Mouse (Mus musculus) embryonic fibroblast, embryonic 13.5 days (primary cell): ENCODE measurements around the gene Map3k20.

Experiments
- CTCF ChIP-seq: IDR thresholded peaks from 2 replicates; pipeline ENCODE4 v1.5.1; 2011; ENCODE audit warnings: mild to moderate bottlenecking, control low read depth, low read length, moderate library complexity, borderline replicate concordance; ENCODE audit not compliant: insufficient read depth
- POLR2A ChIP-seq: IDR thresholded peaks from 2 replicates; pipeline ENCODE4 v1.6.1; 2011; ENCODE audit warnings: low read depth, mild to moderate bottlenecking, control low read depth, low read length, moderate library complexity

DNA sequence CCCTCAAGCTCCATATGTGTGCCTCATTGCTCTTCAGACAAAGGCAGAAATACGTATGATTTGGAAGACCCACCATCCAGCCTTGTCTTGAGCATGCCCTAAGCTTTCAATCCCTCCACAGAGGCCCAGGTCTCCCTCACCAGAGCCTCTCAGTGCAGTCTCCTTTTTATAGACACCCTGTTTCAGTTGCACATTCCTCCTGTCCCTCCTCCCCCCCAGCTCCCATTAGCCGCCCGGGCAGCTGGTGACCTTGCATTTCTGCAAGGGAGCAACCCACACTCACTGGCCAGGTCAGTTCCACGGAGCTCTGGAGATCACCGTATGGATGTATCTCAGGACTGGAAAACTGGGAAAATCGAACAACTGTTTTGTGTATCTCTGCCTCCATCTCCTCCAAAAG is 105.0 kb downstream of the Map3k20 start:
- TF ChIP-seq CTCF = no peak
- TF ChIP-seq POLR2A = no peak
